Mouse (Mus musculus): ENCODE measurements around the gene Colq. TPM values are rescaled to one million over a fixed set of nuclear protein-coding genes. Genes with fewer than 3 reads are reported as not detected.

Colq gene
- polyA plus RNA-seq, 1 experiment = 55.3 TPM

DNA sequence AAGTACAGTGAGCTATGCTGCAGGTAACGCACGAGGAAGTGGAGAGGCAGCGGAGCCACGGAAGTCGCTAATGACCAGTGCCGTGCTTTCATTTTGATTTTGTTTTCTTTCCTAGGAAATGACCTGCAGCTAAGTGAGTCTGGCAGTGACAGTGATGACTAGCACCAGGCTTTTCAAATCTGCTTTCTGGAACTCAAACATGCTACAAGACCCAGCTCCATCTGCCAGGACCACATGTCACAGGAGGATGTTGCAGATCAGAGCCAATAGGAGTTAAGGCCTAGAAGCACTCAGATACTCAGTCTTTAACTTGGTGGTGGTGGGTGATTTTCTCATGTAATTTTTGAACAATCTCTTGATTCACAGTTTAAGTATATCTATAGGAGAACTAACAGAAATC, 84.7 kb downstream of the Colq start:
- no peak for TF ChIP-seq POLR2A (IDR thresholded peaks at IDR 0.05; ENCODE audit: borderline replicate concordance, extremely low read depth, low read depth, low read length)
- no peak for TF ChIP-seq CTCF (IDR thresholded peaks at IDR 0.05; ENCODE audit: insufficient read depth, low read length)
- no peaks in the 10 kb centered on the region for H3K4me1 ChIP-seq (ENCODE audit: control insufficient read depth, insufficient read depth, low read length)
- 85% methylated on average over 6 of the region's 6 CpGs for WGBS
- H3K4me3 ChIP-seq (replicated peaks; ENCODE audit: extremely low read depth, low read depth, low read length) = no peak overlapping the region
- no peak for DNase-seq

- H3K4me3 ChIP-seq (replicated peaks; ENCODE audit: extremely low read depth, low read depth, low read length) = no peak overlapping the region
- no peaks in the 10 kb centered on the region for H3K4me1 ChIP-seq (ENCODE audit: control insufficient read depth, insufficient read depth, low read length)
- TF ChIP-seq CTCF (IDR thresholded peaks at IDR 0.05; ENCODE audit: insufficient read depth, low read length) = no peak
- no peak for TF ChIP-seq POLR2A (IDR thresholded peaks at IDR 0.05; ENCODE audit: borderline replicate concordance, extremely low read depth, low read depth, low read length)
- WGBS = 89% methylated on average over 13 of the region's 13 CpGs
- no peak for DNase-seq
These were observed 87.7 kb downstream of the Colq start for GRCm38 (mm10) chr14:31503406-31503805.

DNA sequence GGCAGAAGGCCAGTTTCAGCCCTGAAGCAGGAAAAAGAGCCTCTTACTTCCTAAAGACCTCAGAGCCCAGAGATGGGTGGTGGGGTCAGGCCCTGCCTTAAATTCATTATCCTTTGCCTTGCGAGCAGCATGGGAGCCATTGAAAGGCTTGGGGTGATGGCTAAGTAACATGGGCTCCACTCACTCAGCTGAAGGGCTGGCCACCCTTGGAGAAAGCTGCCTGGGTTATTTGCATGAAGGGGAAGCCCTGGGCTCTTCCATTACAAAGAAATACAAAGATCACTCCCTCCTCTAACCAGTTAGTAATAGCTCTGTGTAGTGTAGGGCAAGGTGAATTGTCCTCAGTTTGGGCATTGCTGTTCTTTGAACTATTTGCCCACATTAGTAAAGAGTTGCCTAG, 91.6 kb downstream of the Colq start:
- no peak for DNase-seq
- WGBS = 86% methylated on average over 1 of the region's 1 CpGs
- no peak for TF ChIP-seq POLR2A (IDR thresholded peaks at IDR 0.05; ENCODE audit: borderline replicate concordance, extremely low read depth, low read depth, low read length)
- no peak for TF ChIP-seq CTCF (IDR thresholded peaks at IDR 0.05; ENCODE audit: insufficient read depth, low read length)

GRCm38 (mm10) chr14:31496241-31496646, 94.9 kb downstream of the Colq start:
- no peak for DNase-seq
- 24% methylated on average over 7 of the region's 7 CpGs for WGBS
- TF ChIP-seq POLR2A (IDR thresholded peaks at IDR 0.05; ENCODE audit: borderline replicate concordance, extremely low read depth, low read depth, low read length) (no peak), CTCF (IDR thresholded peaks at IDR 0.05; ENCODE audit: insufficient read depth, low read length) (no peak)
- H3K4me3 ChIP-seq (replicated peaks; ENCODE audit: extremely low read depth, low read depth, low read length) = no peak overlapping the region
- H3K4me1 ChIP-seq (ENCODE audit: control insufficient read depth, insufficient read depth, low read length) = peaks cover 6% of the 10 kb centered on the region; the same call in 1 of the 2 replicates

More for the DNA sequence above, 91.6 kb downstream of the Colq start:
- Histone ChIP-seq H3K4me1 (ENCODE audit: control insufficient read depth, insufficient read depth, low read length) (peaks cover 4% of the 10 kb centered on the region; the same call in 1 of the 2 replicates), H3K4me3 (replicated peaks; ENCODE audit: extremely low read depth, low read depth, low read length) (no peak overlapping the region)

- 1% methylated on average over 8 of the region's 8 CpGs for whole genome bisulfite sequencing
- DNase-seq = no peak
These were observed 95.6 kb downstream of the Colq start for GRCm38 (mm10) chr14:31495538-31495937.

GRCm38 (mm10) chr14:31494975-31495455, 96.1 kb downstream of the Colq start, which contains the start of gene Mettl6:
Mettl6 (minus strand) TSS chr14:31495040.
- TF ChIP-seq POLR2A (IDR thresholded peaks at IDR 0.05; ENCODE audit: borderline replicate concordance, extremely low read depth, low read depth, low read length) = peak; percentile 85
- no peak for TF ChIP-seq CTCF (IDR thresholded peaks at IDR 0.05; ENCODE audit: insufficient read depth, low read length)
- WGBS = under 1% methylated on average over 49 of the region's 49 CpGs
- Histone ChIP-seq H3K4me1 (ENCODE audit: control insufficient read depth, insufficient read depth, low read length) (peaks cover 6% of the 10 kb centered on the region; the same call in 1 of the 2 replicates), H3K4me3 (replicated peaks; ENCODE audit: extremely low read depth, low read depth, low read length) (peak within 1 kb of the TSS; percentile 93)
- peak; percentile 89 for DNase-seq

More at GRCm38 (mm10) chr14:31495538-31495937, 95.6 kb downstream of the Colq start:
- TF ChIP-seq CTCF (IDR thresholded peaks at IDR 0.05; ENCODE audit: insufficient read depth, low read length) (no peak), POLR2A (IDR thresholded peaks at IDR 0.05; ENCODE audit: borderline replicate concordance, extremely low read depth, low read depth, low read length) (no peak)
- H3K4me3 ChIP-seq (replicated peaks; ENCODE audit: extremely low read depth, low read depth, low read length) = peak overlapping the region; percentile 93
- H3K4me1 ChIP-seq (ENCODE audit: control insufficient read depth, insufficient read depth, low read length) = peaks cover 6% of the 10 kb centered on the region; the same call in 1 of the 2 replicates

GRCm38 (mm10) chr14:31494349-31494974, 96.7 kb downstream of the Colq start, which contains the start of gene Eaf1:
Eaf1 (plus strand) TSS chr14:31494399.
- Histone ChIP-seq H3K4me1 (ENCODE audit: control insufficient read depth, insufficient read depth, low read length) (peaks cover 6% of the 10 kb centered on the region; the same call in 1 of the 2 replicates), H3K4me3 (replicated peaks; ENCODE audit: extremely low read depth, low read depth, low read length) (peak within 1 kb of the TSS; percentile 93)
- no peak for TF ChIP-seq POLR2A (IDR thresholded peaks at IDR 0.05; ENCODE audit: borderline replicate concordance, extremely low read depth, low read depth, low read length)
- TF ChIP-seq CTCF (IDR thresholded peaks at IDR 0.05; ENCODE audit: insufficient read depth, low read length) = no peak
- DNase-seq = no peak
- WGBS = under 1% methylated on average over 37 of the region's 37 CpGs

GRCm38 (mm10) chr14:31493901-31494300, 97.2 kb downstream of the Colq start:
- no peak for TF ChIP-seq POLR2A (IDR thresholded peaks at IDR 0.05; ENCODE audit: borderline replicate concordance, extremely low read depth, low read depth, low read length)
- no peak for TF ChIP-seq CTCF (IDR thresholded peaks at IDR 0.05; ENCODE audit: insufficient read depth, low read length)
- Histone ChIP-seq H3K4me3 (replicated peaks; ENCODE audit: extremely low read depth, low read depth, low read length) (peak overlapping the region; percentile 93), H3K4me1 (ENCODE audit: control insufficient read depth, insufficient read depth, low read length) (peaks cover 6% of the 10 kb centered on the region; the same call in 1 of the 2 replicates)
- no peak for DNase-seq
- WGBS = 13% methylated on average over 9 of the region's 9 CpGs

DNA sequence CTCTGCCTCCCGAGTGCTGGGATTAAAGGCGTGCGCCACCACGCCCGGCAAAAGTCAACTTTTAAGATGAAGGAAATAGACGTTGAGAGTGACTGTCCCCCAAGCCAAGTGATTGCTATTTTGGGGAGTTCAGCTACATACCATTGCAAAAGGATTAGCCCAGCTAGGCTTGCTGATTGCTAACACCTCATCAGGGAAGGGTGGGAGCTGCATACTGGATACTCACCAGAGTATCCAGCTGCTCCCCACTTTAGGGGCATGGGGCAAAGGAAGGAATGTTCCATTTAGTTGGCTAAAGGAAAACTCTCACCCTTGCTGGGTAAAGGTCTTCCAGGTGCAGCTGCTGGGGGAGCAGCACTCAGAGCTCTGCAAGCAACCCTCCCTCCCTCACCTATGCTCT, 103.1 kb downstream of the Colq start:
- Histone ChIP-seq H3K4me1 (ENCODE audit: control insufficient read depth, insufficient read depth, low read length) (no peaks in the 10 kb centered on the region), H3K4me3 (replicated peaks; ENCODE audit: extremely low read depth, low read depth, low read length) (no peak overlapping the region)
- 82% methylated on average over 6 of the region's 6 CpGs for WGBS
- no peak for DNase-seq
- TF ChIP-seq POLR2A (IDR thresholded peaks at IDR 0.05; ENCODE audit: borderline replicate concordance, extremely low read depth, low read depth, low read length) (no peak), CTCF (IDR thresholded peaks at IDR 0.05; ENCODE audit: insufficient read depth, low read length) (no peak)

DNA sequence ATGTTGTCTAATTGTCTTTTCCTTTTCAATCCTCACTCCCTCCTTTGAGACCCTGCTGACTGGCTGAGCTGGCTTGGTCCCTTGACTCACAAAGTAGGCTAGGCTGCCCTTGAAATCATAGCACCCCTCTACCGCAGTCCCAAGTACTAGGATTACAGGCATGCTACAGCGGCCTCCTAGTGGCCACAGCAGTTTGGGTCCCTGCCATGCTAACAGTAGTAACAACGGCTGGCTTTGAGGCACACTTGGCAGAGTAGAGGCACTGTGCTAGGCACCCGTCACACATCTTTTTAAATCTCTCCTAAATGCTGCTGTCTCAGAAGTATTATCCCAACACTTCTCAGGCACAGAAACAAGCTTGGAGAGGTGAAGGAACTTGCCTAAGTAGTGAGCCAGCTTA, 104.7 kb downstream of the Colq start:
- H3K4me1 ChIP-seq (ENCODE audit: control insufficient read depth, insufficient read depth, low read length) = no peaks in the 10 kb centered on the region
- TF ChIP-seq POLR2A (IDR thresholded peaks at IDR 0.05; ENCODE audit: borderline replicate concordance, extremely low read depth, low read depth, low read length) = no peak
- TF ChIP-seq CTCF (IDR thresholded peaks at IDR 0.05; ENCODE audit: insufficient read depth, low read length) = no peak
- 67% methylated on average over 4 of the region's 4 CpGs for WGBS

More for the DNA sequence above, 104.7 kb downstream of the Colq start:
- no peak overlapping the region for H3K4me3 ChIP-seq (replicated peaks; ENCODE audit: extremely low read depth, low read depth, low read length)
- no peak for DNase-seq

Measured in lung, adult 2 months (tissue).